Mouse (Mus musculus) hindbrain, embryonic 10.5 days (tissue): ENCODE data around the gene Rab12. TPM values are rescaled to one million over a fixed set of nuclear protein-coding genes. Genes with fewer than 3 reads are reported as not detected.
"Not testable (repeated sequence)": the region's sequence is repeated elsewhere in the genome, so short reads cannot be mapped to it uniquely, and the experiment has no call there.

ENCODE experiments used
- DNase-seq: peaks from one replicate; pipeline ENCODE4 v3.0.0-alpha.2; 2017; ENCODE audit warnings: low spot score
- H3K27ac ChIP-seq: fragments of 300-500 bp; sonication (generic); 2 replicates; pipeline ENCODE4 v1.5.1; 2016; ENCODE audit warnings: mild to moderate bottlenecking, moderate library complexity
- H3K27me3 ChIP-seq: fragments of 300-500 bp; sonication (generic); 2 replicates; pipeline ENCODE4 v1.6.1; 2016; ENCODE audit warnings: mild to moderate bottlenecking; ENCODE audit not compliant: poor library complexity, insufficient read depth, severe bottlenecking
- H3K36me3 ChIP-seq: fragments of 300-500 bp; sonication (generic); 2 replicates; pipeline ENCODE4 v1.6.1; 2016; ENCODE audit warnings: mild to moderate bottlenecking, moderate library complexity
- H3K4me1 ChIP-seq: fragments of 300-500 bp; sonication (generic); replicated peaks from 2 replicates; pipeline ENCODE4 v1.6.1; 2016; ENCODE audit warnings: mild to moderate bottlenecking
- H3K4me3 ChIP-seq: fragments of 300-500 bp; sonication (generic); 2 replicates; pipeline ENCODE4 v1.5.1; 2016; ENCODE audit warnings: mild to moderate bottlenecking, moderate library complexity
- H3K9me3 ChIP-seq: fragments of 300-500 bp; sonication (generic); 2 replicates; pipeline ENCODE4 v1.6.1; 2016; ENCODE audit warnings: mild to moderate bottlenecking, moderate library complexity
- WGBS: fragments of 180-500 bp; shearing (Covaris S2); methylation state at CpG from one replicate; pipeline ENCODE4 v1.1.7; 2016; 5-methylcytosine and 5-hydroxymethylcytosine counted together
- polyA plus RNA-seq: library from polyadenylated mRNA; unstranded; fragments of >200 nt; fragmentation: Nextera tagmentation; extraction: Ambion mirVana; gene quantifications from 2 replicates; pipeline ENCODE4 v1.2.1, GENCODE M21; 2016

The Rab12 gene
- polyA plus RNA-seq, result 28.5 and 29.3 TPM in 2 replicates

- Histone ChIP-seq H3K27me3 (no peaks in the 10 kb centered on the region), H3K4me3 (peak within 1 kb of the TSS; percentile 99), H3K4me1 (peaks cover 26% of the 10 kb centered on the region), H3K9me3 (no peaks in the 10 kb centered on the region), H3K36me3 (peaks cover 14% of the 10 kb centered on the region), H3K27ac (peak within 1 kb of the TSS; percentile 93)
- WGBS, result 9% methylated on average over 71 of the region's 71 CpGs
- DNase-seq, result peak; percentile 88
Observed at GRCm38 (mm10) chr17:66519554-66520553, at the start of gene Rab12. TSS of gene Rab12 (minus strand) at chr17:66519729.

- no peak overlapping the region for H3K27ac ChIP-seq
- peak; percentile 10 for DNase-seq
- no peak overlapping the region for H3K4me3 ChIP-seq
- 0 out of 2 replicates have a peak, but pooled peaks cover 3% of the 10 kb centered on the region for H3K4me1 ChIP-seq
- WGBS, result 70% methylated on average over 7 of the region's 7 CpGs
- no peaks in the 10 kb centered on the region for H3K27me3 ChIP-seq
- no peaks in the 10 kb centered on the region for H3K9me3 ChIP-seq
- H3K36me3 ChIP-seq, result no peaks in the 10 kb centered on the region
Observed at GRCm38 (mm10) chr17:66564213-66564612, 44.7 kb upstream of the Rab12 start.

- H3K9me3 ChIP-seq, result no peaks in the 10 kb centered on the region
- H3K4me3 ChIP-seq, result no peak overlapping the region
- H3K36me3 ChIP-seq, result no peaks in the 10 kb centered on the region
- no peak for DNase-seq
- 0 out of 2 replicates have a peak, but pooled peaks cover 3% of the 10 kb centered on the region for H3K4me1 ChIP-seq
- no peak overlapping the region for H3K27ac ChIP-seq
- WGBS, result 81% methylated on average over 1 of the region's 1 CpGs
- H3K27me3 ChIP-seq, result no peaks in the 10 kb centered on the region
Observed at GRCm38 (mm10) chr17:66563551-66563950, 44.0 kb upstream of the Rab12 start.

- H3K36me3 ChIP-seq, result no peaks in the 10 kb centered on the region
- no peaks in the 10 kb centered on the region for H3K27me3 ChIP-seq
- no peaks in the 10 kb centered on the region for H3K9me3 ChIP-seq
- no peak overlapping the region for H3K4me3 ChIP-seq
- H3K4me1 ChIP-seq, result 0 out of 2 replicates have a peak, but pooled peaks cover 3% of the 10 kb centered on the region
- DNase-seq, result no peak
- WGBS, result 93% methylated on average over 2 of the region's 2 CpGs
- H3K27ac ChIP-seq, result no peak overlapping the region
Observed at GRCm38 (mm10) chr17:66561380-66561779, 41.9 kb upstream of the Rab12 start.

GRCm38 (mm10) chr17:66558404-66559317, 39.1 kb upstream of the Rab12 start:
- no peak for DNase-seq
- H3K4me1 ChIP-seq, result no peaks in the 10 kb centered on the region
- WGBS, result 91% methylated on average over 17 of the region's 17 CpGs
- H3K27me3 ChIP-seq, result no peaks in the 10 kb centered on the region
- H3K27ac ChIP-seq, result no peak overlapping the region
- H3K36me3 ChIP-seq, result no peaks in the 10 kb centered on the region
- H3K9me3 ChIP-seq, result no peaks in the 10 kb centered on the region
- H3K4me3 ChIP-seq, result no peak overlapping the region

- no peaks in the 10 kb centered on the region for H3K36me3 ChIP-seq
- H3K4me1 ChIP-seq, result no peaks in the 10 kb centered on the region
- H3K27me3 ChIP-seq, result no peaks in the 10 kb centered on the region
- 82% methylated on average over 4 of the region's 4 CpGs for WGBS
- no peak overlapping the region for H3K27ac ChIP-seq
- H3K9me3 ChIP-seq, result no peaks in the 10 kb centered on the region
- no peak overlapping the region for H3K4me3 ChIP-seq
- DNase-seq, result no peak
Observed at GRCm38 (mm10) chr17:66552690-66553089, 33.2 kb upstream of the Rab12 start.

- no peak overlapping the region for H3K27ac ChIP-seq
- H3K4me3 ChIP-seq, result no peak overlapping the region
- no peak for DNase-seq
- WGBS, result 95% methylated on average over 5 of the region's 5 CpGs
- H3K36me3 ChIP-seq, result no peaks in the 10 kb centered on the region
- no peaks in the 10 kb centered on the region for H3K4me1 ChIP-seq
- no peaks in the 10 kb centered on the region for H3K27me3 ChIP-seq
- H3K9me3 ChIP-seq, result no peaks in the 10 kb centered on the region
Observed at GRCm38 (mm10) chr17:66550486-66550885, 31.0 kb upstream of the Rab12 start.

GRCm38 (mm10) chr17:66532285-66532684, 12.8 kb upstream of the Rab12 start:
- no peaks in the 10 kb centered on the region for H3K36me3 ChIP-seq
- WGBS, result 90% methylated on average over 1 of the region's 1 CpGs
- no peak overlapping the region for H3K27ac ChIP-seq
- H3K4me3 ChIP-seq, result no peak overlapping the region
- peaks cover 8% of the 10 kb centered on the region for H3K9me3 ChIP-seq
- no peaks in the 10 kb centered on the region for H3K27me3 ChIP-seq
- DNase-seq, result no peak
- H3K4me1 ChIP-seq, result no peaks in the 10 kb centered on the region

- DNase-seq, result no peak
Observed at GRCm38 (mm10) chr17:66523396-66523795, 3.9 kb upstream of the Rab12 start.

GRCm38 (mm10) chr17:66522631-66523030, 3.1 kb upstream of the Rab12 start:
- peaks cover 18% of the 10 kb centered on the region for H3K4me1 ChIP-seq
- DNase-seq, H3K36me3 ChIP-seq, H3K9me3 ChIP-seq, H3K27ac ChIP-seq, H3K4me3 ChIP-seq, H3K27me3 ChIP-seq: not testable (repeated sequence)
- 98% methylated on average over 1 of the region's 1 CpGs for WGBS

More at GRCm38 (mm10) chr17:66523396-66523795, 3.9 kb upstream of the Rab12 start:
- WGBS, result 88% methylated on average over 5 of the region's 5 CpGs
- H3K27ac ChIP-seq, result no peak overlapping the region
- H3K36me3 ChIP-seq, result no peaks in the 10 kb centered on the region
- no peaks in the 10 kb centered on the region for H3K9me3 ChIP-seq
- H3K4me3 ChIP-seq, result no peak overlapping the region
- peaks cover 10% of the 10 kb centered on the region for H3K4me1 ChIP-seq
- no peaks in the 10 kb centered on the region for H3K27me3 ChIP-seq

GRCm38 (mm10) chr17:66518877-66519553, 514 bp downstream of the Rab12 start:
- under 1% methylated on average over 57 of the region's 57 CpGs for WGBS
- H3K9me3 ChIP-seq, result no peaks in the 10 kb centered on the region
- no peak for DNase-seq

GRCm38 (mm10) chr17:66516953-66517352, 2.6 kb downstream of the Rab12 start:
- no peak overlapping the region for H3K27ac ChIP-seq
- no peaks in the 10 kb centered on the region for H3K9me3 ChIP-seq
- WGBS, result 88% methylated on average over 4 of the region's 4 CpGs
- peaks cover 42% of the 10 kb centered on the region for H3K36me3 ChIP-seq
- peaks cover 29% of the 10 kb centered on the region for H3K4me1 ChIP-seq
- H3K27me3 ChIP-seq, result no peaks in the 10 kb centered on the region
- DNase-seq, result no peak
- no peak overlapping the region for H3K4me3 ChIP-seq

More at GRCm38 (mm10) chr17:66518877-66519553, 514 bp downstream of the Rab12 start:
- H3K4me3 ChIP-seq, result peak overlapping the region; percentile 99
- H3K27me3 ChIP-seq, result no peaks in the 10 kb centered on the region
- peak overlapping the region; percentile 93 for H3K27ac ChIP-seq
- H3K4me1 ChIP-seq, result peaks cover 26% of the 10 kb centered on the region
- peaks cover 22% of the 10 kb centered on the region for H3K36me3 ChIP-seq
